Mouse (Mus musculus): Measurements from ENCODE around the gene Tctn1. TPM values are rescaled to one million over a fixed set of nuclear protein-coding genes. Genes with fewer than 3 reads are reported as not detected.

Gene Tctn1
- polyA plus RNA-seq, 1 experiment from 2014 or later = 7.3 TPM

GRCm38 (mm10) chr5:122189115-122189514 is 75.1 kb downstream of the Tctn1 start:
- Histone ChIP-seq H3K36me3 (ENCODE audit: control insufficient read depth, insufficient read depth, low read length) (no peaks in the 10 kb centered on the region), H3K4me3 (ENCODE audit: low read depth, low read length) (no peak overlapping the region), H3K4me1 (ENCODE audit: control insufficient read depth, insufficient read depth, low read length) (no peaks in the 10 kb centered on the region), H3K9ac (ENCODE audit: low read depth, low read length) (no peak overlapping the region), H3K27me3 (ENCODE audit: control insufficient read depth, insufficient read depth, low read depth, low read length) (no peaks in the 10 kb centered on the region), H3K9me3 (replicated peaks; ENCODE audit: control insufficient read depth, low read length, poor library complexity, severe bottlenecking) (no peaks in the 10 kb centered on the region), H3K27ac (ENCODE audit: low read length) (no peak overlapping the region), H3K4me2 (ENCODE audit: low read length) (no peak overlapping the region)
- 54% methylated on average over 3 of the region's 3 CpGs for whole genome bisulfite sequencing
- ATAC-seq = no peak

Other genes starting within 250 kb of the Tctn1 start
- gene Cux2, start 214.4 kb downstream of the Tctn1 start, polyA plus RNA-seq (2015; fragmentation: Nextera tagmentation; extraction: Ambion mirVana) = 20.1 and 20.2 TPM in 2 replicates
- gene Myl2, start 163.5 kb downstream of the Tctn1 start, polyA plus RNA-seq (2015; fragmentation: Nextera tagmentation; extraction: Ambion mirVana) = 1.6 and 2.4 TPM in 2 replicates
- 0.24 and 0.25 TPM in 2 replicates for gene Ccdc63, start 123.6 kb downstream of the Tctn1 start, polyA plus RNA-seq (2015; fragmentation: Nextera tagmentation; extraction: Ambion mirVana)
- 188 and 193 TPM in 2 replicates for gene Ppp1cc, start 106.2 kb downstream of the Tctn1 start, polyA plus RNA-seq (2015; fragmentation: Nextera tagmentation; extraction: Ambion mirVana)
- gene Hvcn1, start 57.7 kb downstream of the Tctn1 start, polyA plus RNA-seq (2015; fragmentation: Nextera tagmentation; extraction: Ambion mirVana) = 1.7 and 1.8 TPM in 2 replicates
- gene Pptc7, start 19.9 kb upstream of the Tctn1 start, polyA plus RNA-seq (2015; fragmentation: Nextera tagmentation; extraction: Ambion mirVana) = 7.1 and 7.6 TPM in 2 replicates
- 23.9 and 28.9 TPM in 2 replicates for gene Rad9b, start 89.8 kb upstream of the Tctn1 start, polyA plus RNA-seq (2015; fragmentation: Nextera tagmentation; extraction: Ambion mirVana)
- 320 and 347 TPM in 2 replicates for gene Vps29, start 89.9 kb upstream of the Tctn1 start, polyA plus RNA-seq (2015; fragmentation: Nextera tagmentation; extraction: Ambion mirVana)
- 42.3 and 42.7 TPM in 2 replicates for gene Gpn3, start 107.4 kb upstream of the Tctn1 start, polyA plus RNA-seq (2015; fragmentation: Nextera tagmentation; extraction: Ambion mirVana)
- 135 and 139 TPM in 2 replicates for gene Fam216a, start 107.9 kb upstream of the Tctn1 start, polyA plus RNA-seq (2015; fragmentation: Nextera tagmentation; extraction: Ambion mirVana)
- gene Arpc3, start 127.4 kb upstream of the Tctn1 start, polyA plus RNA-seq (2015; fragmentation: Nextera tagmentation; extraction: Ambion mirVana) = 168 and 172 TPM in 2 replicates
- gene Anapc7, start 157.2 kb upstream of the Tctn1 start, polyA plus RNA-seq (2015; fragmentation: Nextera tagmentation; extraction: Ambion mirVana) = 44.3 and 45.9 TPM in 2 replicates
- 44.4 and 45.6 TPM in 2 replicates for gene Atp2a2, start 237.8 kb upstream of the Tctn1 start, polyA plus RNA-seq (2015; fragmentation: Nextera tagmentation; extraction: Ambion mirVana)